Mouse (Mus musculus) midbrain, embryonic 12.5 days (tissue): ENCODE measurements around the gene Slc6a12. TPM values are rescaled to one million over a fixed set of nuclear protein-coding genes. Genes with fewer than 3 reads are reported as not detected.

Experiments
- ATAC-seq: fragments of 200-750 bp; cut with Nextera tagmentation; 2 replicates; pipeline ENCODE4 v1.8.0; 2017; ENCODE audit warnings: low read depth, moderate TSS enrichment, moderate library complexity; ENCODE audit not compliant: low FRiP score
- H3K27ac ChIP-seq: fragments of 300-500 bp; sonication (generic); replicated peaks from 2 replicates; pipeline ENCODE4 v1.5.1; 2016; ENCODE audit warnings: mild to moderate bottlenecking
- H3K27me3 ChIP-seq: fragments of 300-500 bp; sonication (generic); 2 replicates; pipeline ENCODE4 v1.6.1; 2016; ENCODE audit warnings: mild to moderate bottlenecking
- H3K36me3 ChIP-seq: fragments of 300-500 bp; sonication (generic); 2 replicates; pipeline ENCODE4 v1.6.1; 2016
- H3K4me1 ChIP-seq: fragments of 300-500 bp; sonication (generic); 2 replicates; pipeline ENCODE4 v1.6.1; 2016
- H3K4me2 ChIP-seq: fragments of 300-500 bp; sonication (generic); replicated peaks from 2 replicates; pipeline ENCODE4 v1.6.1; 2016; ENCODE audit warnings: mild to moderate bottlenecking, moderate library complexity
- H3K4me3 ChIP-seq: fragments of 300-500 bp; sonication (generic); 2 replicates; pipeline ENCODE4 v1.5.1; 2016; ENCODE audit warnings: mild to moderate bottlenecking
- H3K9ac ChIP-seq: fragments of 300-500 bp; sonication (generic); replicated peaks from 2 replicates; pipeline ENCODE4 v1.6.1; 2016; ENCODE audit warnings: mild to moderate bottlenecking, moderate library complexity
- H3K9me3 ChIP-seq: fragments of 300-500 bp; sonication (generic); 2 replicates; pipeline ENCODE4 v1.6.1; 2016; ENCODE audit warnings: mild to moderate bottlenecking
- WGBS: fragments of 180-500 bp; shearing (Covaris S2); methylation state at CpG from one replicate; pipeline ENCODE4 v1.1.7; 2016; 5-methylcytosine and 5-hydroxymethylcytosine counted together
- polyA plus RNA-seq: library from polyadenylated mRNA; unstranded; fragments of >200 nt; fragmentation: Nextera tagmentation; extraction: Ambion mirVana; gene quantifications from 2 replicates; pipeline ENCODE4 v1.2.1, GENCODE M21; 2016

Slc6a12 gene
- polyA plus RNA-seq, 1 experiment from 2014 or later = 0.37 TPM

- Histone ChIP-seq H3K9ac (no peak overlapping the region), H3K4me2 (no peak overlapping the region), H3K4me3 (no peak overlapping the region), H3K9me3 (no peaks in the 10 kb centered on the region), H3K36me3 (no peaks in the 10 kb centered on the region), H3K4me1 (peaks cover 6% of the 10 kb centered on the region), H3K27me3 (no peaks in the 10 kb centered on the region), H3K27ac (no peak overlapping the region)
- 79% methylated on average over 9 of the region's 9 CpGs for WGBS
- no peak for ATAC-seq
Measured at GRCm38 (mm10) chr6:121325740-121326139, 17.1 kb upstream of the Slc6a12 start.

- no peak for ATAC-seq
- WGBS = 58% methylated on average over 10 of the region's 10 CpGs
- peaks cover 6% of the 10 kb centered on the region for H3K4me1 ChIP-seq
Measured at GRCm38 (mm10) chr6:121326486-121327069, 16.3 kb upstream of the Slc6a12 start.

GRCm38 (mm10) chr6:121328417-121328884, 14.4 kb upstream of the Slc6a12 start:
- ATAC-seq = no peak
- no peak overlapping the region for H3K27ac ChIP-seq
- 52% methylated on average over 9 of the region's 9 CpGs for WGBS
- no peaks in the 10 kb centered on the region for H3K27me3 ChIP-seq
- H3K4me3 ChIP-seq = no peak overlapping the region
- H3K4me1 ChIP-seq = peaks cover 6% of the 10 kb centered on the region
- H3K4me2 ChIP-seq = no peak overlapping the region
- no peaks in the 10 kb centered on the region for H3K9me3 ChIP-seq
- H3K9ac ChIP-seq = no peak overlapping the region
- H3K36me3 ChIP-seq = no peaks in the 10 kb centered on the region

More at GRCm38 (mm10) chr6:121326486-121327069, 16.3 kb upstream of the Slc6a12 start:
- H3K4me3 ChIP-seq = no peak overlapping the region
- no peak overlapping the region for H3K4me2 ChIP-seq
- H3K9me3 ChIP-seq = no peaks in the 10 kb centered on the region
- no peaks in the 10 kb centered on the region for H3K36me3 ChIP-seq
- no peak overlapping the region for H3K9ac ChIP-seq
- H3K27ac ChIP-seq = no peak overlapping the region
- no peaks in the 10 kb centered on the region for H3K27me3 ChIP-seq

- no peak overlapping the region for H3K27ac ChIP-seq
- WGBS = 5% methylated on average over 10 of the region's 10 CpGs
- H3K27me3 ChIP-seq = no peaks in the 10 kb centered on the region
- peak; percentile 57 for ATAC-seq
- peaks cover 6% of the 10 kb centered on the region for H3K4me1 ChIP-seq
- no peak overlapping the region for H3K9ac ChIP-seq
- H3K36me3 ChIP-seq = no peaks in the 10 kb centered on the region
- no peak overlapping the region for H3K4me2 ChIP-seq
- no peaks in the 10 kb centered on the region for H3K9me3 ChIP-seq
- no peak overlapping the region for H3K4me3 ChIP-seq
Measured at GRCm38 (mm10) chr6:121329848-121330508, 12.9 kb upstream of the Slc6a12 start.

GRCm38 (mm10) chr6:121335841-121336240, 7.0 kb upstream of the Slc6a12 start:
- no peak overlapping the region for H3K9ac ChIP-seq
- no peaks in the 10 kb centered on the region for H3K4me1 ChIP-seq
- H3K27me3 ChIP-seq = no peaks in the 10 kb centered on the region
- no peaks in the 10 kb centered on the region for H3K9me3 ChIP-seq
- H3K27ac ChIP-seq = no peak overlapping the region
- no peak for ATAC-seq
- no peak overlapping the region for H3K4me2 ChIP-seq
- H3K36me3 ChIP-seq = no peaks in the 10 kb centered on the region
- H3K4me3 ChIP-seq = no peak overlapping the region
- 91% methylated on average over 9 of the region's 9 CpGs for WGBS

- Histone ChIP-seq H3K27ac (no peak overlapping the region), H3K4me3 (no peak overlapping the region), H3K9me3 (no peaks in the 10 kb centered on the region), H3K4me1 (no peaks in the 10 kb centered on the region), H3K4me2 (no peak overlapping the region), H3K36me3 (no peaks in the 10 kb centered on the region), H3K27me3 (no peaks in the 10 kb centered on the region), H3K9ac (no peak overlapping the region)
- 79% methylated on average over 8 of the region's 8 CpGs for WGBS
- ATAC-seq = no peak
Measured at GRCm38 (mm10) chr6:121336558-121336957, 6.3 kb upstream of the Slc6a12 start.

- Histone ChIP-seq H3K4me2 (no peak overlapping the region), H3K4me3 (no peak overlapping the region), H3K4me1 (no peaks in the 10 kb centered on the region), H3K9me3 (no peaks in the 10 kb centered on the region), H3K27me3 (no peaks in the 10 kb centered on the region), H3K9ac (no peak overlapping the region), H3K27ac (no peak overlapping the region), H3K36me3 (no peaks in the 10 kb centered on the region)
- ATAC-seq = no peak; the same call in 1 of the 2 replicates
- 94% methylated on average over 9 of the region's 9 CpGs for WGBS
Measured at GRCm38 (mm10) chr6:121337229-121337628, 5.6 kb upstream of the Slc6a12 start.

- no peak overlapping the region for H3K9ac ChIP-seq
- H3K9me3 ChIP-seq = no peaks in the 10 kb centered on the region
- peak; percentile 88 for ATAC-seq
- WGBS = 25% methylated on average over 3 of the region's 3 CpGs
- H3K27ac ChIP-seq = no peak overlapping the region
- no peak overlapping the region for H3K4me3 ChIP-seq
- H3K4me2 ChIP-seq = no peak overlapping the region
- 0 out of 2 replicates have a peak, but pooled peaks cover under 1% of the 10 kb centered on the region for H3K4me1 ChIP-seq
- H3K27me3 ChIP-seq = no peaks in the 10 kb centered on the region
- H3K36me3 ChIP-seq = no peaks in the 10 kb centered on the region
Measured at GRCm38 (mm10) chr6:121337770-121338518, 4.9 kb upstream of the Slc6a12 start.

GRCm38 (mm10) chr6:121338519-121338896, 4.4 kb upstream of the Slc6a12 start:
- no peak; the same call in 1 of the 2 replicates for ATAC-seq
- WGBS = 53% methylated on average over 4 of the region's 4 CpGs
- no peak overlapping the region for H3K27ac ChIP-seq

GRCm38 (mm10) chr6:121341650-121342049, 1.2 kb upstream of the Slc6a12 start:
- Histone ChIP-seq H3K9me3 (no peaks in the 10 kb centered on the region), H3K27me3 (no peaks in the 10 kb centered on the region), H3K4me2 (no peak overlapping the region), H3K27ac (no peak overlapping the region), H3K9ac (no peak overlapping the region), H3K4me1 (0 out of 2 replicates have a peak, but pooled peaks cover 3% of the 10 kb centered on the region), H3K4me3 (no peak overlapping the region), H3K36me3 (no peaks in the 10 kb centered on the region)
- WGBS = 88% methylated on average over 6 of the region's 6 CpGs
- ATAC-seq = no peak

More at GRCm38 (mm10) chr6:121338519-121338896, 4.4 kb upstream of the Slc6a12 start:
- H3K4me2 ChIP-seq = no peak overlapping the region
- H3K4me3 ChIP-seq = no peak overlapping the region
- H3K4me1 ChIP-seq = 0 out of 2 replicates have a peak, but pooled peaks cover 3% of the 10 kb centered on the region
- H3K27me3 ChIP-seq = no peaks in the 10 kb centered on the region
- H3K9ac ChIP-seq = no peak overlapping the region
- H3K9me3 ChIP-seq = no peaks in the 10 kb centered on the region
- no peaks in the 10 kb centered on the region for H3K36me3 ChIP-seq

GRCm38 (mm10) chr6:121343771-121344123, 871 bp downstream of the Slc6a12 start:
- Histone ChIP-seq H3K4me1 (0 out of 2 replicates have a peak, but pooled peaks cover 3% of the 10 kb centered on the region), H3K9ac (no peak overlapping the region), H3K36me3 (no peaks in the 10 kb centered on the region), H3K27ac (no peak overlapping the region), H3K27me3 (no peaks in the 10 kb centered on the region), H3K4me3 (no peak overlapping the region), H3K4me2 (no peak overlapping the region), H3K9me3 (no peaks in the 10 kb centered on the region)
- 71% methylated on average over 6 of the region's 6 CpGs for WGBS
- ATAC-seq = no peak

- WGBS = 76% methylated on average over 5 of the region's 5 CpGs
- no peaks in the 10 kb centered on the region for H3K9me3 ChIP-seq
Measured at GRCm38 (mm10) chr6:121344329-121344728, 1.5 kb downstream of the Slc6a12 start.

More at GRCm38 (mm10) chr6:121344329-121344728, 1.5 kb downstream of the Slc6a12 start:
- Histone ChIP-seq H3K4me1 (0 out of 2 replicates have a peak, but pooled peaks cover 3% of the 10 kb centered on the region), H3K27ac (no peak overlapping the region), H3K27me3 (no peaks in the 10 kb centered on the region), H3K36me3 (no peaks in the 10 kb centered on the region), H3K9ac (no peak overlapping the region), H3K4me3 (no peak overlapping the region), H3K4me2 (no peak overlapping the region)
- ATAC-seq = no peak
